Mouse (Mus musculus) liver, embryonic 16.5 days (tissue): ENCODE results near the gene Nucks1. TPM values are rescaled to one million over a fixed set of nuclear protein-coding genes. Genes with fewer than 3 reads are reported as not detected.

Experiments
- ATAC-seq: fragments of 200-750 bp; cut with Nextera tagmentation; 2 replicates; pipeline ENCODE4 v1.8.0; 2017; ENCODE audit warnings: low read depth, mild to moderate bottlenecking, moderate number of reproducible peaks, moderate library complexity
- H3K27ac ChIP-seq: fragments of 300-500 bp; sonication (generic); 2 replicates; pipeline ENCODE4 v1.5.1; 2014; ENCODE audit warnings: mild to moderate bottlenecking, low read length
- H3K27me3 ChIP-seq: fragments of 300-500 bp; sonication (generic); 2 replicates; pipeline ENCODE4 v1.6.1; 2014; ENCODE audit warnings: low read depth, low read length, mixed read lengths; ENCODE audit not compliant: control insufficient read depth, insufficient read depth
- H3K36me3 ChIP-seq: fragments of 300-500 bp; sonication (generic); 2 replicates; pipeline ENCODE4 v1.6.1; 2014; ENCODE audit warnings: mild to moderate bottlenecking; ENCODE audit not compliant: control insufficient read depth, insufficient read depth
- H3K4me1 ChIP-seq: fragments of 300-500 bp; sonication (generic); 2 replicates; pipeline ENCODE4 v1.6.1; 2014; ENCODE audit warnings: low read depth, low read length, mixed read lengths; ENCODE audit not compliant: control insufficient read depth
- H3K4me2 ChIP-seq: fragments of 300-500 bp; sonication (generic); 2 replicates; pipeline ENCODE4 v1.6.1; 2014; ENCODE audit warnings: low read depth, low read length, mixed read lengths
- H3K4me3 ChIP-seq: fragments of 300-500 bp; sonication (generic); 2 replicates; pipeline ENCODE4 v1.5.1; 2014; ENCODE audit warnings: low read depth, mild to moderate bottlenecking, low read length
- H3K9ac ChIP-seq: fragments of 300-500 bp; sonication (generic); 2 replicates; pipeline ENCODE4 v1.6.1; 2014; ENCODE audit warnings: low read depth, low read length
- H3K9me3 ChIP-seq: fragments of 300-500 bp; sonication (generic); replicated peaks from 2 replicates; pipeline ENCODE4 v1.6.1; 2016; ENCODE audit warnings: low read length; ENCODE audit not compliant: control insufficient read depth
- WGBS: fragments of 180-500 bp; shearing (Covaris S2); extraction: QIAGEN DNeasy Blood & Tissue Kit; methylation state at CpG from one replicate; pipeline ENCODE4 v1.1.7; 2014; ENCODE audit not compliant: insufficient replicate concordance; 5-methylcytosine and 5-hydroxymethylcytosine counted together
- polyA plus RNA-seq: library from polyadenylated mRNA; unstranded; fragments of >200 nt; fragmentation: Nextera tagmentation; extraction: Ambion mirVana; gene quantifications from 2 replicates; pipeline ENCODE4 v1.2.1, GENCODE M21; 2015

The Nucks1 gene
- polyA plus RNA-seq, 1 experiment from 2014 or later: 25.1 TPM

- Histone ChIP-seq H3K4me1 (peaks cover 14% of the 10 kb centered on the region), H3K27me3 (peaks cover 26% of the 10 kb centered on the region), H3K9me3 (no peaks in the 10 kb centered on the region), H3K36me3 (no peaks in the 10 kb centered on the region), H3K9ac (no peak overlapping the region), H3K4me2 (no peak overlapping the region), H3K4me3 (no peak overlapping the region), H3K27ac (no peak overlapping the region)
- 41% methylated on average over 7 of the region's 7 CpGs for WGBS
- ATAC-seq: no peak
Observed at GRCm38 (mm10) chr1:131967336-131967735, 57.0 kb downstream of the Nucks1 start.

GRCm38 (mm10) chr1:131968556-131968955, 58.2 kb downstream of the Nucks1 start:
- 36% methylated on average over 3 of the region's 3 CpGs for WGBS
- no peak overlapping the region for H3K9ac ChIP-seq
- no peak for ATAC-seq

GRCm38 (mm10) chr1:131968983-131969382, 58.6 kb downstream of the Nucks1 start:
- Histone ChIP-seq H3K9ac (no peak overlapping the region), H3K9me3 (no peaks in the 10 kb centered on the region), H3K4me2 (no peak overlapping the region), H3K36me3 (no peaks in the 10 kb centered on the region), H3K27ac (no peak overlapping the region), H3K4me3 (no peak overlapping the region), H3K4me1 (peaks cover 10% of the 10 kb centered on the region), H3K27me3 (peaks cover 10% of the 10 kb centered on the region)
- 62% methylated on average over 6 of the region's 6 CpGs for WGBS
- no peak for ATAC-seq

More at GRCm38 (mm10) chr1:131968556-131968955, 58.2 kb downstream of the Nucks1 start:
- H3K9me3 ChIP-seq: no peaks in the 10 kb centered on the region
- H3K27me3 ChIP-seq: peaks cover 14% of the 10 kb centered on the region
- no peak overlapping the region for H3K4me3 ChIP-seq
- no peaks in the 10 kb centered on the region for H3K36me3 ChIP-seq
- peaks cover 14% of the 10 kb centered on the region for H3K4me1 ChIP-seq
- no peak overlapping the region for H3K4me2 ChIP-seq
- H3K27ac ChIP-seq: no peak overlapping the region

DNA sequence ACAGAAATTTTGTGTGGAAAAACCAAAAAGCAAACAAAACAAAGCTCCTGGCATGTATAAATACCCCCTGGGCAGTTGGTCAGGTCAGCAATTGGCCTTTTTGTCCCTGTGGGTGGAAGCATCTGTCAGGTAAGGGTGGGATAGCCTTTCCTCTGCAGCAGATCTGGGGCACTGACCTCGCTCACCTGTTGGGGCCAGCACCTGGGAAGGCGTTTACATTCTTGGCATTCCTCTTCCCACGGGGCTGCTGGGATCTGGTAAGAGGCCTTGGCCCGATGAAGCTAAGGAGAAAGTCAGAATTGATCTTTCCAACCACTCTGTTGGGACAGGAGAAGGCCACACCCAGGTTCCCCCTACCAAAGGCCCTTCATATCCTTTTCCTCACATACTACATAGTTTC, 59.5 kb downstream of the Nucks1 start:
- WGBS: 65% methylated on average over 4 of the region's 4 CpGs
- Histone ChIP-seq H3K4me3 (no peak overlapping the region), H3K9me3 (no peaks in the 10 kb centered on the region), H3K36me3 (no peaks in the 10 kb centered on the region), H3K9ac (no peak overlapping the region), H3K4me2 (no peak overlapping the region), H3K27ac (no peak overlapping the region), H3K4me1 (peaks cover 10% of the 10 kb centered on the region), H3K27me3 (peaks cover 1% of the 10 kb centered on the region; the same call in 1 of the 2 replicates)
- ATAC-seq: no peak

GRCm38 (mm10) chr1:131970322-131970660, 60.0 kb downstream of the Nucks1 start:
- no peak overlapping the region for H3K27ac ChIP-seq
- no peak overlapping the region for H3K9ac ChIP-seq
- ATAC-seq: no peak
- H3K27me3 ChIP-seq: no peaks in the 10 kb centered on the region
- no peak overlapping the region for H3K4me2 ChIP-seq
- WGBS: 56% methylated on average over 5 of the region's 5 CpGs
- no peak overlapping the region for H3K4me3 ChIP-seq
- H3K9me3 ChIP-seq: no peaks in the 10 kb centered on the region
- peaks cover 10% of the 10 kb centered on the region for H3K4me1 ChIP-seq
- no peaks in the 10 kb centered on the region for H3K36me3 ChIP-seq

GRCm38 (mm10) chr1:131970661-131971520, 60.6 kb downstream of the Nucks1 start:
- no peaks in the 10 kb centered on the region for H3K9me3 ChIP-seq
- ATAC-seq: no peak
- WGBS: 11% methylated on average over 16 of the region's 16 CpGs
- no peak overlapping the region for H3K9ac ChIP-seq
- H3K27ac ChIP-seq: no peak overlapping the region
- peaks cover 10% of the 10 kb centered on the region for H3K4me1 ChIP-seq
- peak overlapping the region; percentile 32; the same call in 1 of the 2 replicates for H3K4me2 ChIP-seq
- H3K27me3 ChIP-seq: no peaks in the 10 kb centered on the region
- no peaks in the 10 kb centered on the region for H3K36me3 ChIP-seq
- H3K4me3 ChIP-seq: no peak overlapping the region

GRCm38 (mm10) chr1:131971771-131972497, 61.6 kb downstream of the Nucks1 start:
- H3K27ac ChIP-seq: peak overlapping the region; percentile 60
- H3K9ac ChIP-seq: no peak overlapping the region; the same call in 1 of the 2 replicates
- no peak overlapping the region; the same call in 1 of the 2 replicates for H3K4me2 ChIP-seq
- no peaks in the 10 kb centered on the region for H3K27me3 ChIP-seq
- no peaks in the 10 kb centered on the region for H3K9me3 ChIP-seq
- H3K4me1 ChIP-seq: peaks cover 10% of the 10 kb centered on the region
- H3K36me3 ChIP-seq: no peaks in the 10 kb centered on the region
- 37% methylated on average over 15 of the region's 15 CpGs for WGBS
- ATAC-seq: peak; percentile 28
- no peak overlapping the region for H3K4me3 ChIP-seq

GRCm38 (mm10) chr1:131972498-131973334, 62.4 kb downstream of the Nucks1 start:
- H3K4me2 ChIP-seq: no peak overlapping the region; the same call in 1 of the 2 replicates
- peak overlapping the region; percentile 60 for H3K27ac ChIP-seq
- no peak overlapping the region for H3K4me3 ChIP-seq
- 48% methylated on average over 13 of the region's 13 CpGs for WGBS
- no peaks in the 10 kb centered on the region for H3K27me3 ChIP-seq
- H3K9me3 ChIP-seq: no peaks in the 10 kb centered on the region
- H3K36me3 ChIP-seq: no peaks in the 10 kb centered on the region
- no peak overlapping the region; the same call in 1 of the 2 replicates for H3K9ac ChIP-seq
- H3K4me1 ChIP-seq: peaks cover 10% of the 10 kb centered on the region
- peak; percentile 57 for ATAC-seq
